Mouse (Mus musculus) urinary bladder, postnatal 36 days (tissue): ENCODE data around the gene Grm1.

Experiments used
- DNase-seq, 2 experiments: peaks; one replicate each; pipeline ENCODE4 v3.0.0; 2022; ENCODE audit warnings: low spot score in 2 of 2, mixed read lengths in 1 of 2

The Grm1 gene

GRCm38 (mm10) chr10:10831141-10831540, 251.0 kb downstream of the Grm1 start:
- no peak for DNase-seq

GRCm38 (mm10) chr10:10827308-10827707, 254.8 kb downstream of the Grm1 start:
- no peak for DNase-seq

- no peak for DNase-seq
Measured at GRCm38 (mm10) chr10:10818061-10818460, 264.1 kb downstream of the Grm1 start.

DNA sequence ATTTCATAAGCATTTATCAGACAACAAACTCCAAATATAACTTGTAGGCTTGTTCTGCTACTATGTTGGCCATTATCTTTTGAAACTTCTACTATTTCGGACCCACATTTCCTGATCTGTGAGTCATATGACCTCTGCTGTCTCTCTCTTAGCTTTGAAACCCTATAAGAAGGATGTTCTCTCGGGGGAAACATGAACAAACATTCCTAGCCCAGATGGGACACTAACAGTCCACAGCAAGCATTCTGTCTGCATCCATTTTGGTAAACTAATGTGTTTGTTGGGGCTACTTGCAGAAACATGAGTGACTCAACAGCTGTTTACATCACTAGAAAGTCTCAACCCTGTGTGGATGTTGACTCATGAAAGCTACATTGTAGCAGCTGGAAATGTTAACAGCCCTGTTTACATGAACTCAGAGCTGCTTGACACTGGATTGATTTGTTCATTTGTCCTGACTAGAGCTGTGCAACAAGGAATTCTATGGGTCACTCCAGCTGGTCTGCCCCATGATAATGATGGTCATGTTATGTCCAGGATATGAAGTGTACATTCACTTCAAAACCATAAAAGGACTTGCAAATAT, 267.4 kb downstream of the Grm1 start:
- no peak for DNase-seq

- peak in 1 of 2 experiments; percentile 24 for DNase-seq
Measured at GRCm38 (mm10) chr10:10812750-10813711, 269.1 kb downstream of the Grm1 start.

DNA sequence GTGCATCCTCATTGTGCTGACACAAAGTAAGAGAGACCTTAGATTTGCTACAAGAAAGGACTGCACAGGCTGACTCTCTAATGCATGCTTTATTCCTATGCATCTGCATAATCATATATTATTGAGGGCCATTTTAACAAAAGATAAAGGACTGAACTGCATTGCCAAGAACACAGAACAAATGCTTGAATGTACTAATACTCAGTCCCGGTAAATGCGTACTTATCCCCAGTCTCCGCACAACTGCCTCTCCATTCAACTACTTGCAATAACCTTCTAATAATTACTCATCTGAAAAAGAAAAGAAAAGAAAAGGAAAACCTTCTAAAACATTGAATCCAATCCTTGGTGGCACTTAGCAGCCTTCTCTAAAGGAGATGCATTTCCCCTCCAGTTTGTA, 272.4 kb downstream of the Grm1 start:
- no peak for DNase-seq

DNA sequence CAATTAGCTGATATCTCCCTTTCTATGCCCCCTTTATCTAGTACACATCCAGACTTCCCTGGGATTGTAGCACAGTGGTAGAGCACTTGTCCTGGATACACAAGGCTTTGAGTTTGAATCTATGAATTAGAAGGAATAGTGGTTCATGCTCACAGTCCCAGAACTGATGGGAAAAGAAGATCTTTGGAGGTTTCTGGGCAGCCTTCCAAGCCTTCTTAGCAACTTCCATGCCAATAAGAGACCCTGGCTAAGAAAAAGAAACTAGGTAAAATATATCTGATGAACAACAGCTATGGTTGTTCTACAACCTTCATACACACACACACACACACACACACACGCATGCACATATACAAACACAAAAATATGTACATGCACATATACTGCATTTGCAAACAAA, 286.8 kb downstream of the Grm1 start:
- DNase-seq: no peak

DNA sequence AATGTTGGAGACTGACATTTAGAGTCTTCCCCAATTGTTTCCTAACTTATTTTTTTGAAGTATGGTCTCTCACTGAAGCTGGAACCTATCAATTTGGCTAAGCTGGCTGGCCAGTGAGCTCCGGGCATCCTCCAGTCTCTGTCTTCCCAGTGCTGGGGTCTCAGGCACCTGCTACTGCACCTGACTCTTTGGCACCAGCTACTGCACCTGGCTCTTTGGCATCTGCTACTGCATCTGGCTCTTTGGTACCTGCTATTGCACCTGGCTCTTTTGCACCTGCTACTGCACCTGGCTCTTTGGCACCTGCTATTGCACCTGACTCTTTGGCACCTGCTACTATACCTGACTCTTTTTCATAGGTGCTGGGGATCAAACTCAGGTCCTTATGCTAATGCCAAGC, 291.7 kb downstream of the Grm1 start:
- DNase-seq: no peak

GRCm38 (mm10) chr10:10789967-10790366, 292.2 kb downstream of the Grm1 start:
- DNase-seq: no peak

DNA sequence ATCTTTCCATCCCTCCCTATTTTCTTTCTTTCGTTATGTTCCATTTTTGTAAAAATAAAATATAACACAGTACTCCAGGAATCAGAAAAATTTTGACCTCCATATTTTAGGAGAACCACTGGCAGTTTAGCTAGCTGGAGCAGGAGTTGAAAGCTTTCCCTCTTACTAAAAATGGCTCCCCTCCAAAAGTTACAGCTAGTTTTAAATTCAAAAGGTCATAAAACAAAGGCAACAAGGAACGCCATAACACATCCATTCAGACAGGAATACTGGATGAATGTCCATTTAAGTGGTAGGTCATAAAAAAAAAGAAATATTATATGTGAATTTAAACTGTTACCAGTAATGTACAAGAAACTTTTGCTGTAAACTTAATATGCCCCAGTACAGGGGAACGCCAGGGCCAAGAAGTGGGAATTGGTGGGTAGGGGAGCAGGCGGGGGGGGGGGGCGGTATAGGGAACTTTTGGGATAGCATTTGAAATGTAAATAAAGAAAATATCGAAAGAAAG, 294.2 kb downstream of the Grm1 start:
- no peak for DNase-seq

- peak in 1 of 2 experiments; percentile 2 for DNase-seq
Measured at GRCm38 (mm10) chr10:10785122-10785521, 297.0 kb downstream of the Grm1 start.

DNA sequence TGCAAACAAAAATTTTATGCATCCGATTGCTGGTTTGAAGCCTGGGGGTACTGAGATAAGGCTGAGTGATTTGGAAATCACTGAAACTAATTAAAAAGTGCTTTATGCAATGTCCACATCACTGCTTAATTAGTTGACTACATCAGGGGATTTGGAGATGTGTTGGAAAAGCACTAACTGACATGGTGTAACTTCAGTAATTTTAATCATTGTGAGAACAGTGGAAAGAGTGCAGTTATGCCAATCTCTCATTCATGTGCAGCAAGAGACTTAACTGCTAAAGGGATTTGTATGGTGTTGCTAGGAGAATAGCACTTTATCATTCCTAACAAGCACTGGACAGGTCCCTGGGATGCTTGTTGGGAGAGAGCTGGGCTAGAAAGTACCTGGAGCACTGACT, 307.3 kb downstream of the Grm1 start:
- no peak for DNase-seq

DNA sequence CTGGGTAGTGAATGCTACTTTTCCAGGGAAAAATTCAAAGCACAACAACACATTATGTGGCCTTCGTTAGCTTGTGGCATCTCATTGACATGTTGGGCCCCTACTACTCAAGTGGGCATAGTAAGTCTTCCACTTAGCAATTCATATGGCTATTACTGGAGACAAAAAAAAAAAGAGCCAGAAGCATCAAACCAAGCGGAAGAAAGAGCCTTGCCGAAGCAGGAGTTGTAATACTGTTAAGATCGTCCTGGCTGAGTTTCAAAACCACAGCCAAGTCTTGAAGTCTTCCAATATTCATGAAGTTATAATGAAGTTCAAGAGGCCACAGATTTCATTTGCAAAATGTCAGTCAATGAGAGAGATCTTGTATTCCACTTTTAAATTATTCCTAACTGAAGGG, 319.1 kb downstream of the Grm1 start:
- no peak for DNase-seq

DNA sequence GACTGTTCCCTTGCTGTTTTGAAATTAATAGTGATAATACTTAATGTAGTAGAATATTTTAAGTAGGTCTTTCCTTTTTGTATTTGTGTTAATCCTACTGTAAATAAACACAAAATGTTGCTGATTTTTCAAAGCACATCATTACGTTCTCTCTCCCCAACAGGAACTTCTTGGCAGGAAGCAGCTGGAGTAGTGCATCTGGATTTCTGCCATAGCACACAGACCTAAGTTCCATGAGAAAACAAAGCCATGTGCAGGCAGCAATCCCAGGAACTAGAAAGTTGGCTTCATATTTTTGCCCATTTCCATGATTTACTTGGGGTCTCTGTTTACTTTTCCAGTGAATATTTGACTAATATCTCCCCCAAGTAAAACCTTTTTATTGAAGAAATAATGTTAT, 320.9 kb downstream of the Grm1 start:
- DNase-seq: no peak

DNA sequence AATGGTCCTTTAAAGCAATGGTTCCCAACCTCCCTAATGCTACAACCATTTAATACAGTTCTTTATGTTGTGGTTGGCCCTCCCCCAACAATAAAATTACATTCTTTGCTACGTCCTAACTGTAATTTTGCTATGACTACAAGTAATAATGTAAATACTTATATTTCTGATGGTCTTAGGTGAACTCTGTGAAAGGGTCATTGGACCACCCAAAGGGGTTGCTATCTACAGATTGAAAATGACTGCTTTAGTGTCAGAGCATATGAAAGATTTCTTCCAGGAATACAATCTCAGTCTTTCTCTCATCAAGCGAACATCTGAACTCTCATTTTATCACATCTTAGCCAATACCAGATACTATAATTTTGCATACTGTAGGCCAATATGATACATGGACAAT, 321.4 kb downstream of the Grm1 start:
- no peak for DNase-seq

- no peak for DNase-seq
Measured at GRCm38 (mm10) chr10:10751033-10751432, 331.1 kb downstream of the Grm1 start.

GRCm38 (mm10) chr10:10744097-10744496, 338.1 kb downstream of the Grm1 start:
- no peak for DNase-seq

DNA sequence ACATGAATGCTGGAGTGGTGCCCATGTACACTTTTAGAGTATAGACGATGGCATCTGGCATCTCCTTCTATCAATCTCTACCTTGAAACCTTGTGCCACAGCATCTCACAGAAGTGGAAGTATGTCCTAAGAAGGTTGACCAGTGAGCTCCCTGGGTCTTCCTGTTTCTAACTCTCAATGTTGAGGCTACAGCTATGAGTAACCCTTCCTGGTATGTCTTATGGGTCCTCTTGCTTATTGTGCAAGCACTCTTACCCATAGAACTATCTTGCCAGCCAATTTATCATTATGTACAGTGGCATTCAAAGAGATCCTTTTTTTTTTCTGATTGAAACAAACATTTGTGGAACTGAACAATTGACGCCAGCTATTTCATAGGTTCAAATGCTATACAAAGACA, 340.0 kb downstream of the Grm1 start:
- DNase-seq: no peak

GRCm38 (mm10) chr10:10741314-10741713, 340.8 kb downstream of the Grm1 start:
- no peak for DNase-seq

DNA sequence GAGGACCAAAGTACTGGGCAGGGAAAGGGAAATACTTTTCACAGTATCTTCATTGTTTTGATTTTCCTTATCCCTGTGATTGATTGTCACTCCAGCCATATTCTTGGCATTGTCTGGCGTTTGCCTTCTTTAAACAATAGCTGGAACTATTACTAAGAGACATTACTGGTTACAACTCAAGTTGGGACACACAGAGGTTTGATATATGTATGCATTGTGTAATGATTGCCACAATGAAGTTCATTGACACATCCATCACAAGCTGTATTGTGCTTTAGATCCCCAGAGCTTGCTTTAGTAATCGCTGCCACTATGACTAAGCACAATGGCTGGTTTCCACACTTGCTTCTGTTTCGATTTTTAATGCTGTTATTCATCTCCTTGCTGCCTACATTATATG, 341.4 kb downstream of the Grm1 start:
- no peak for DNase-seq

DNA sequence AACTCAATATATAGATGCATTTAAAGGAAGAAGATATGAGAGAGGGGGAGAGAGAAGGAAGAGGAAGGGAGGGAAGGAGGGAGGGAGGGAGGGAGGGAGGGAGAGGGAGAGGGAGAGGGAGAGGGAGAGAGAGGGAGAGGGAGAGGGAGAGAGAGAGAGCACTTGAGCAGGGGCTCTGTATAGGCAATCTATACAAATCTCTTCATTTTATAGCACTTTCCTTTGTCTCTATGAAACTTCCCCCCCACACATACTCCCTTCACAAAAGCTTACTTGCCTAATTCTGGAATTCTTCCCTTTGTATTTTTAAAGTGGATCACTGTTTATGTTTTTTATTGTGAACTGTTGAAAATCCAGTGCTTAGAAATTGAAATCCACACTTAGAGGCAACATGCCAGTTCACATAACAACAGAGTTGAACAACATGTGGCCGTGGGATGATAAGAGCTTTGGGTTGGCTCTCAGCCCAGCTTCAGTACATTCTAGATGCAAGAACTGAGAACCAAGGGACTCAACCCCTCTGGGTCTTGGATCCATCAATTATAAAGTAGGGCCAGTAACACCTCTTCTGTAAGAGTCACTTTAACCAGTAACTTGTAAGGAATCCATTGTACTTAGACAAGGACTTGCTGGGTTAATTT, 345.0 kb downstream of the Grm1 start:
- DNase-seq: no peak

- DNase-seq: no peak
Measured at GRCm38 (mm10) chr10:10734561-10734960, 347.6 kb downstream of the Grm1 start.

- no peak for DNase-seq
Measured at GRCm38 (mm10) chr10:10733092-10733491, 349.1 kb downstream of the Grm1 start.
